Mouse (Mus musculus): ENCODE data around the gene Scai. TPM values are rescaled to one million over a fixed set of nuclear protein-coding genes. Genes with fewer than 3 reads are reported as not detected.
"Not testable (repeated sequence)": the region's sequence is repeated elsewhere in the genome, so short reads cannot be mapped to it uniquely, and the experiment has no call there.

Gene Scai
- polyA plus RNA-seq (2014; fragmentation: Nextera tagmentation; extraction: Ambion mirVana), result 6.6 and 8.5 TPM in 2 replicates

- H3K27me3 ChIP-seq (replicated peaks; ENCODE audit: control insufficient read depth, insufficient read depth, low read length), result no peaks in the 10 kb centered on the region
- H3K9me3 ChIP-seq (ENCODE audit: control insufficient read depth, low read length), result no peaks in the 10 kb centered on the region
- peaks cover 14% of the 10 kb centered on the region; the same call in 1 of the 2 replicates for H3K36me3 ChIP-seq (ENCODE audit: control insufficient read depth, insufficient read depth, low read length)
- peak within 1 kb of the TSS; percentile 70 for H3K9ac ChIP-seq (ENCODE audit: low read length)
- ATAC-seq (replicated peaks; ENCODE audit: low FRiP score, low TSS enrichment, low read depth) (peak; percentile 100), DNase-seq (ENCODE audit: low spot score) (peak; percentile 92)
- peak within 1 kb of the TSS; percentile 92 for H3K27ac ChIP-seq (ENCODE audit: low read depth)
- 0% methylated on average over 41 of the region's 41 CpGs for whole genome bisulfite sequencing
- peaks cover 5% of the 10 kb centered on the region for H3K4me1 ChIP-seq (replicated peaks; ENCODE audit: control insufficient read depth, insufficient read depth, low read length)
- H3K4me2 ChIP-seq (ENCODE audit: low read length), result peak within 1 kb of the TSS; percentile 70
- H3K4me3 ChIP-seq (ENCODE audit: low read depth, low read length), result peak within 1 kb of the TSS; percentile 91
Measured at GRCm38 (mm10) chr2:39190561-39191056, at the start of gene Scai. TSS of gene Scai (minus strand) at chr2:39190734.

GRCm38 (mm10) chr2:39226731-39227130 lies 36.2 kb upstream of the Scai start:
- Histone ChIP-seq H3K4me2 (ENCODE audit: low read length) (peak overlapping the region; percentile 58), H3K4me1 (replicated peaks; ENCODE audit: control insufficient read depth, insufficient read depth, low read length) (peaks cover 11% of the 10 kb centered on the region), H3K9ac (ENCODE audit: low read length) (no peak overlapping the region), H3K36me3 (ENCODE audit: control insufficient read depth, insufficient read depth, low read length) (no peaks in the 10 kb centered on the region), H3K4me3 (ENCODE audit: low read depth, low read length) (peak overlapping the region; percentile 69), H3K9me3 (ENCODE audit: control insufficient read depth, low read length) (no peaks in the 10 kb centered on the region), H3K27ac (ENCODE audit: low read depth) (peak overlapping the region; percentile 91; the same call in 1 of the 2 replicates), H3K27me3 (replicated peaks; ENCODE audit: control insufficient read depth, insufficient read depth, low read length) (no peaks in the 10 kb centered on the region)
- no peak for ATAC-seq (replicated peaks; ENCODE audit: low FRiP score, low TSS enrichment, low read depth)
- 37% methylated on average over 3 of the region's 3 CpGs for WGBS
- no peak for DNase-seq (ENCODE audit: low spot score)

GRCm38 (mm10) chr2:39226019-39226640 lies 35.6 kb upstream of the Scai start, which contains the start of gene Ppp6c:
TSS of gene Ppp6c (minus strand) at chr2:39226451.
- WGBS, result under 1% methylated on average over 56 of the region's 56 CpGs
- peak; percentile 97 for ATAC-seq (replicated peaks; ENCODE audit: low FRiP score, low TSS enrichment, low read depth)
- H3K27ac ChIP-seq (ENCODE audit: low read depth), result peak within 1 kb of the TSS; percentile 91
- peak; percentile 94 for DNase-seq (ENCODE audit: low spot score)
- peak within 1 kb of the TSS; percentile 59 for H3K4me2 ChIP-seq (ENCODE audit: low read length)
- no peaks in the 10 kb centered on the region for H3K36me3 ChIP-seq (ENCODE audit: control insufficient read depth, insufficient read depth, low read length)
- no peaks in the 10 kb centered on the region for H3K9me3 ChIP-seq (ENCODE audit: control insufficient read depth, low read length)
- no peaks in the 10 kb centered on the region for H3K27me3 ChIP-seq (replicated peaks; ENCODE audit: control insufficient read depth, insufficient read depth, low read length)
- peak within 1 kb of the TSS; percentile 84 for H3K9ac ChIP-seq (ENCODE audit: low read length)
- peaks cover 11% of the 10 kb centered on the region for H3K4me1 ChIP-seq (replicated peaks; ENCODE audit: control insufficient read depth, insufficient read depth, low read length)
- peak within 1 kb of the TSS; percentile 69 for H3K4me3 ChIP-seq (ENCODE audit: low read depth, low read length)

- peak overlapping the region; percentile 91 for H3K27ac ChIP-seq (ENCODE audit: low read depth)
- ATAC-seq (replicated peaks; ENCODE audit: low FRiP score, low TSS enrichment, low read depth), result peak; percentile 41; the same call in 1 of the 2 replicates
- peak overlapping the region; percentile 69 for H3K4me3 ChIP-seq (ENCODE audit: low read depth, low read length)
- not testable (repeated sequence) for H3K27me3 ChIP-seq (replicated peaks; ENCODE audit: control insufficient read depth, insufficient read depth, low read length); H3K36me3 ChIP-seq (ENCODE audit: control insufficient read depth, insufficient read depth, low read length); H3K9me3 ChIP-seq (ENCODE audit: control insufficient read depth, low read length)
- H3K4me2 ChIP-seq (ENCODE audit: low read length), result peak overlapping the region; percentile 59
- WGBS, result 6% methylated on average over 24 of the region's 36 CpGs
- peaks cover 11% of the 10 kb centered on the region for H3K4me1 ChIP-seq (replicated peaks; ENCODE audit: control insufficient read depth, insufficient read depth, low read length)
- peak overlapping the region; percentile 84 for H3K9ac ChIP-seq (ENCODE audit: low read length)
- peak; percentile 65 for DNase-seq (ENCODE audit: low spot score)
Measured at GRCm38 (mm10) chr2:39225331-39226018, 34.9 kb upstream of the Scai start.

GRCm38 (mm10) chr2:39224621-39225020 lies 34.1 kb upstream of the Scai start:
- no peaks in the 10 kb centered on the region for H3K27me3 ChIP-seq (replicated peaks; ENCODE audit: control insufficient read depth, insufficient read depth, low read length)
- ATAC-seq (replicated peaks; ENCODE audit: low FRiP score, low TSS enrichment, low read depth), result no peak
- no peaks in the 10 kb centered on the region for H3K9me3 ChIP-seq (ENCODE audit: control insufficient read depth, low read length)
- no peak overlapping the region for H3K9ac ChIP-seq (ENCODE audit: low read length)
- peak overlapping the region; percentile 69; the same call in 1 of the 2 replicates for H3K4me3 ChIP-seq (ENCODE audit: low read depth, low read length)
- peak overlapping the region; percentile 59 for H3K4me2 ChIP-seq (ENCODE audit: low read length)
- H3K36me3 ChIP-seq (ENCODE audit: control insufficient read depth, insufficient read depth, low read length), result no peaks in the 10 kb centered on the region
- no peak overlapping the region for H3K27ac ChIP-seq (ENCODE audit: low read depth)
- no peak for DNase-seq (ENCODE audit: low spot score)
- peaks cover 11% of the 10 kb centered on the region for H3K4me1 ChIP-seq (replicated peaks; ENCODE audit: control insufficient read depth, insufficient read depth, low read length)

GRCm38 (mm10) chr2:39220010-39220409 lies 29.5 kb upstream of the Scai start:
- no peak for ATAC-seq (replicated peaks; ENCODE audit: low FRiP score, low TSS enrichment, low read depth)
- DNase-seq (ENCODE audit: low spot score), result no peak
- Histone ChIP-seq H3K4me3 (ENCODE audit: low read depth, low read length) (no peak overlapping the region), H3K36me3 (ENCODE audit: control insufficient read depth, insufficient read depth, low read length) (no peaks in the 10 kb centered on the region), H3K27me3 (replicated peaks; ENCODE audit: control insufficient read depth, insufficient read depth, low read length) (no peaks in the 10 kb centered on the region), H3K27ac (ENCODE audit: low read depth) (no peak overlapping the region), H3K9me3 (ENCODE audit: control insufficient read depth, low read length) (no peaks in the 10 kb centered on the region), H3K4me2 (ENCODE audit: low read length) (no peak overlapping the region), H3K9ac (ENCODE audit: low read length) (no peak overlapping the region), H3K4me1 (replicated peaks; ENCODE audit: control insufficient read depth, insufficient read depth, low read length) (peaks cover 9% of the 10 kb centered on the region)
- 93% methylated on average over 6 of the region's 6 CpGs for WGBS

GRCm38 (mm10) chr2:39219034-39219433 lies 28.5 kb upstream of the Scai start:
- H3K27ac ChIP-seq (ENCODE audit: low read depth), result no peak overlapping the region
- H3K27me3 ChIP-seq (replicated peaks; ENCODE audit: control insufficient read depth, insufficient read depth, low read length), result no peaks in the 10 kb centered on the region
- H3K9me3 ChIP-seq (ENCODE audit: control insufficient read depth, low read length), result no peaks in the 10 kb centered on the region
- ATAC-seq (replicated peaks; ENCODE audit: low FRiP score, low TSS enrichment, low read depth), result no peak
- no peaks in the 10 kb centered on the region for H3K36me3 ChIP-seq (ENCODE audit: control insufficient read depth, insufficient read depth, low read length)
- no peak overlapping the region for H3K9ac ChIP-seq (ENCODE audit: low read length)
- no peak overlapping the region for H3K4me3 ChIP-seq (ENCODE audit: low read depth, low read length)
- WGBS, result 76% methylated on average over 3 of the region's 3 CpGs
- no peaks in the 10 kb centered on the region for H3K4me1 ChIP-seq (replicated peaks; ENCODE audit: control insufficient read depth, insufficient read depth, low read length)
- DNase-seq (ENCODE audit: low spot score), result no peak
- H3K4me2 ChIP-seq (ENCODE audit: low read length), result no peak overlapping the region

GRCm38 (mm10) chr2:39217150-39217549 lies 26.6 kb upstream of the Scai start:
- DNase-seq (ENCODE audit: low spot score), result no peak
- Histone ChIP-seq H3K36me3 (ENCODE audit: control insufficient read depth, insufficient read depth, low read length) (no peaks in the 10 kb centered on the region), H3K27me3 (replicated peaks; ENCODE audit: control insufficient read depth, insufficient read depth, low read length) (no peaks in the 10 kb centered on the region), H3K27ac (ENCODE audit: low read depth) (no peak overlapping the region), H3K9me3 (ENCODE audit: control insufficient read depth, low read length) (no peaks in the 10 kb centered on the region), H3K4me1 (replicated peaks; ENCODE audit: control insufficient read depth, insufficient read depth, low read length) (no peaks in the 10 kb centered on the region), H3K9ac (ENCODE audit: low read length) (no peak overlapping the region), H3K4me2 (ENCODE audit: low read length) (no peak overlapping the region), H3K4me3 (ENCODE audit: low read depth, low read length) (no peak overlapping the region)
- no peak for ATAC-seq (replicated peaks; ENCODE audit: low FRiP score, low TSS enrichment, low read depth)
- 95% methylated on average over 4 of the region's 4 CpGs for WGBS
